Mouse (Mus musculus) megakaryocyte, embryonic 14.5 days (primary cell): ENCODE data around the gene Psen1.

ENCODE experiments used
- FLI1 ChIP-seq: IDR thresholded peaks from 2 replicates; pipeline ENCODE4 v1.6.1; 2012; ENCODE audit warnings: low read length, inconsistent platforms, mixed read lengths
- GATA1 ChIP-seq: IDR thresholded peaks from 3 replicates; pipeline ENCODE4 v1.6.1; 2012; ENCODE audit warnings: mixed read lengths, low read length, inconsistent platforms, borderline replicate concordance

DNA sequence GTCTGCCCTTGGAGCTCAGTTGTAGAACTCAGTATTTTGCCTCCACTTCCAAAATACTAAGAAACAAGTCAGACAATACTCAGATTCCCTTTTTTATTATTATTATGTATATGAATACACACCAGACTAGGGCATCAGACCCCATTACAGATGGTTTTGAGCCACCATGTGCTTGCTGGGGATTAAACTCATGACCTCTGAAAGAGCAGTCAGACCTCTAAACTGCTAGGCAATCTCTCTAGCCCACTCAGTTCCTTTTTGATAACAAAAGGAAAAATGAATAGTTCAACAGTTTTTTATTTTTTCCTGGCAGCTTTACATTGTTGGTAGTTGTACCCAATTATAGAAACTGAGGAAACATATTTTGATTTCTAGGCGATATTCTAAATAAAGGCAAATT lies 2.5 kb upstream of the Psen1 start:
- no peak for TF ChIP-seq GATA1
- no peak for TF ChIP-seq FLI1
